Mouse (Mus musculus): ENCODE measurements around the gene Zfp28. TPM values are rescaled to one million over a fixed set of nuclear protein-coding genes. Genes with fewer than 3 reads are reported as not detected.

The Zfp28 gene
- polyA plus RNA-seq, 1 experiment, result 1.4 TPM

- H3K27me3 ChIP-seq (ENCODE audit: control insufficient read depth, insufficient read depth, low read length), result no peaks in the 10 kb centered on the region
- no peak overlapping the region for H3K27ac ChIP-seq (ENCODE audit: control insufficient read depth, insufficient read depth, low read length)
- WGBS, result 95% methylated on average over 3 of the region's 3 CpGs
- no peak overlapping the region for H3K4me3 ChIP-seq (ENCODE audit: control insufficient read depth, insufficient read depth, low read length)
- no peak for DNase-seq
- no peaks in the 10 kb centered on the region for H3K4me1 ChIP-seq (replicated peaks; ENCODE audit: control insufficient read depth, insufficient read depth, low read length)
- TF ChIP-seq POLR2A (IDR thresholded peaks at IDR 0.05; ENCODE audit: control insufficient read depth, extremely low read depth, insufficient read depth, low read length, poor library complexity) (no peak), CTCF (IDR thresholded peaks at IDR 0.05; ENCODE audit: borderline replicate concordance, control insufficient read depth, extremely low read depth, insufficient read depth, low read length, poor library complexity) (no peak)
- no peaks in the 10 kb centered on the region for H3K36me3 ChIP-seq (ENCODE audit: control insufficient read depth, insufficient read depth, low read length)
Observed at GRCm38 (mm10) chr7:6369460-6369859, 13.6 kb upstream of the Zfp28 start.

DNA sequence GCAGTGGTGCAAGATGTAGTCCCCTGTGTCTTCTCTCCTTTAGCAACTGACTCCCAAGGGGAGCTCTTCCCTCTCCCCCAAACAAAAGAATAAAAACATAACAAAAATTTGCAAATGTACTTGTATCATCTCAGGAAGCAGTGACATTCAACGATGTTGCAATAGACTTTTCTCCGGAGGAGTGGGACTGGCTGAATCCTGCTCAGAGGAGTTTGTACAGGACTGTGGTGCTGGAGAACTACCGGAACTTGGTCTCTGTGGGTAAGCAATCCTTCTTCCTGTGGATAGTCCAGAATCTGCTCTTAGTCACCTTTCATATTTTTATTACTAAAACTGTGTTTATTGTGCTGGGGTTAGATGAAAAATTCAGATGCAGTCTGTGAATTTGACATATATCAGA is 10.1 kb upstream of the Zfp28 start:
- no peak for TF ChIP-seq CTCF (IDR thresholded peaks at IDR 0.05; ENCODE audit: borderline replicate concordance, control insufficient read depth, extremely low read depth, insufficient read depth, low read length, poor library complexity)
- no peak for TF ChIP-seq POLR2A (IDR thresholded peaks at IDR 0.05; ENCODE audit: control insufficient read depth, extremely low read depth, insufficient read depth, low read length, poor library complexity)
- 94% methylated on average over 3 of the region's 3 CpGs for WGBS
- no peak overlapping the region for H3K27ac ChIP-seq (ENCODE audit: control insufficient read depth, insufficient read depth, low read length)

GRCm38 (mm10) chr7:6378441-6378840 is 4.7 kb upstream of the Zfp28 start:
- WGBS, result 93% methylated on average over 8 of the region's 8 CpGs
- TF ChIP-seq CTCF (IDR thresholded peaks at IDR 0.05; ENCODE audit: borderline replicate concordance, control insufficient read depth, extremely low read depth, insufficient read depth, low read length, poor library complexity) (no peak), POLR2A (IDR thresholded peaks at IDR 0.05; ENCODE audit: control insufficient read depth, extremely low read depth, insufficient read depth, low read length, poor library complexity) (no peak)
- no peaks in the 10 kb centered on the region for H3K36me3 ChIP-seq (ENCODE audit: control insufficient read depth, insufficient read depth, low read length)
- H3K27me3 ChIP-seq (ENCODE audit: control insufficient read depth, insufficient read depth, low read length), result no peaks in the 10 kb centered on the region
- DNase-seq, result no peak
- peaks cover 8% of the 10 kb centered on the region for H3K4me1 ChIP-seq (replicated peaks; ENCODE audit: control insufficient read depth, insufficient read depth, low read length)
- no peak overlapping the region for H3K27ac ChIP-seq (ENCODE audit: control insufficient read depth, insufficient read depth, low read length)
- H3K4me3 ChIP-seq (ENCODE audit: control insufficient read depth, insufficient read depth, low read length), result no peak overlapping the region

More for the DNA sequence above, 10.1 kb upstream of the Zfp28 start:
- Histone ChIP-seq H3K27me3 (ENCODE audit: control insufficient read depth, insufficient read depth, low read length) (no peaks in the 10 kb centered on the region), H3K4me3 (ENCODE audit: control insufficient read depth, insufficient read depth, low read length) (no peak overlapping the region), H3K4me1 (replicated peaks; ENCODE audit: control insufficient read depth, insufficient read depth, low read length) (no peaks in the 10 kb centered on the region), H3K36me3 (ENCODE audit: control insufficient read depth, insufficient read depth, low read length) (no peaks in the 10 kb centered on the region)
- no peak for DNase-seq

- TF ChIP-seq CTCF (IDR thresholded peaks at IDR 0.05; ENCODE audit: borderline replicate concordance, control insufficient read depth, extremely low read depth, insufficient read depth, low read length, poor library complexity), result no peak
- TF ChIP-seq POLR2A (IDR thresholded peaks at IDR 0.05; ENCODE audit: control insufficient read depth, extremely low read depth, insufficient read depth, low read length, poor library complexity), result no peak
- Histone ChIP-seq H3K4me3 (ENCODE audit: control insufficient read depth, insufficient read depth, low read length) (no peak overlapping the region), H3K4me1 (replicated peaks; ENCODE audit: control insufficient read depth, insufficient read depth, low read length) (peaks cover 10% of the 10 kb centered on the region), H3K27me3 (ENCODE audit: control insufficient read depth, insufficient read depth, low read length) (no peaks in the 10 kb centered on the region), H3K27ac (ENCODE audit: control insufficient read depth, insufficient read depth, low read length) (no peak overlapping the region), H3K36me3 (ENCODE audit: control insufficient read depth, insufficient read depth, low read length) (no peaks in the 10 kb centered on the region)
- 90% methylated on average over 2 of the region's 2 CpGs for WGBS
- no peak for DNase-seq
Observed at GRCm38 (mm10) chr7:6381431-6381830, 1.7 kb upstream of the Zfp28 start.

GRCm38 (mm10) chr7:6384011-6384410 is 916 bp downstream of the Zfp28 start:
- H3K4me3 ChIP-seq (ENCODE audit: control insufficient read depth, insufficient read depth, low read length), result no peak overlapping the region
- H3K27me3 ChIP-seq (ENCODE audit: control insufficient read depth, insufficient read depth, low read length), result no peaks in the 10 kb centered on the region
- no peak overlapping the region for H3K27ac ChIP-seq (ENCODE audit: control insufficient read depth, insufficient read depth, low read length)
- no peak for DNase-seq
- WGBS, result 14% methylated on average over 8 of the region's 8 CpGs
- H3K36me3 ChIP-seq (ENCODE audit: control insufficient read depth, insufficient read depth, low read length), result no peaks in the 10 kb centered on the region
- TF ChIP-seq POLR2A (IDR thresholded peaks at IDR 0.05; ENCODE audit: control insufficient read depth, extremely low read depth, insufficient read depth, low read length, poor library complexity), result no peak
- TF ChIP-seq CTCF (IDR thresholded peaks at IDR 0.05; ENCODE audit: borderline replicate concordance, control insufficient read depth, extremely low read depth, insufficient read depth, low read length, poor library complexity), result no peak
- peaks cover 10% of the 10 kb centered on the region for H3K4me1 ChIP-seq (replicated peaks; ENCODE audit: control insufficient read depth, insufficient read depth, low read length)

DNA sequence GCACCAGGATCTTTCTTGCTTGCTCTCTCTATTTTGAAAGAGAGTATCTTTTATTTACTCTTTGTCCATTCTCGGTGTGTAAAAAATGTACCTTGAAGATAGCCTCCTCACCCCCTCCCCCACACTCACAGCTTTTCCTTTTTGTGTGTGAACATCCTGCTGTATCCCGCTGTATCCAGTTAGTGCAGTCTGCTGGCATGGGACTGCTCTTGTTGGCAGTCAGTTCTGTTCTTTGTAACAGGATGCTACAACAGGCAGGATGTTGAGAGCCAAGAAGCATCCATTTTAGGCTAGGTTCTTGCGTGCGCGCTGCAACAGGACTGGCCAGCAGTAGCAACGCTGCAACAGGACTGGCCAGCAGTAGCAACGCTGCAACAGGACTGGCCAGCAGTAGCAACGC is 3.9 kb downstream of the Zfp28 start:
- H3K4me1 ChIP-seq (replicated peaks; ENCODE audit: control insufficient read depth, insufficient read depth, low read length), result peaks cover 10% of the 10 kb centered on the region
- no peak for TF ChIP-seq POLR2A (IDR thresholded peaks at IDR 0.05; ENCODE audit: control insufficient read depth, extremely low read depth, insufficient read depth, low read length, poor library complexity)
- no peak for TF ChIP-seq CTCF (IDR thresholded peaks at IDR 0.05; ENCODE audit: borderline replicate concordance, control insufficient read depth, extremely low read depth, insufficient read depth, low read length, poor library complexity)
- DNase-seq, result no peak
- 96% methylated on average over 8 of the region's 8 CpGs for WGBS
- no peaks in the 10 kb centered on the region for H3K36me3 ChIP-seq (ENCODE audit: control insufficient read depth, insufficient read depth, low read length)
- no peak overlapping the region for H3K4me3 ChIP-seq (ENCODE audit: control insufficient read depth, insufficient read depth, low read length)
- no peak overlapping the region for H3K27ac ChIP-seq (ENCODE audit: control insufficient read depth, insufficient read depth, low read length)
- no peaks in the 10 kb centered on the region for H3K27me3 ChIP-seq (ENCODE audit: control insufficient read depth, insufficient read depth, low read length)

DNA sequence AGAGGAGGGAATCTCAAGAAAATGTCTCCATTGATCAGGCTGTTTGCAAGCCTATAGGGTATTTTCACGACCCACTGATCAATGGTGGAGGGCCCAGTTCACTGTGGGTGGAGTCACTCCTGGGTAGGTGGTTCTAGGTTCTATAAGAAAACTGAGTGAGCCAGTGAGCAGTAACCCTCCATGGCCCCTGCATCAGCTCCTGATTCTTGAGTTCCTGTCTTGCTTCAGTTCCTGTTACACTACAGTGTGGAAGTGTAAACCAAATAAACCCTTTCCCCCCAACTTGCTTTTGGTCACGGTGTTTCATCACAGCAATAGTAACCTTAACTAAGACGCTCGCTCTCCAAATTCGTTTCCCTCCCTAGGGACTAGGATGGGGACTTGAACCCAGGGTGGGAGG is 5.9 kb downstream of the Zfp28 start:
- H3K4me1 ChIP-seq (replicated peaks; ENCODE audit: control insufficient read depth, insufficient read depth, low read length), result no peaks in the 10 kb centered on the region
- no peak overlapping the region for H3K27ac ChIP-seq (ENCODE audit: control insufficient read depth, insufficient read depth, low read length)
- WGBS, result 93% methylated on average over 5 of the region's 5 CpGs
- H3K36me3 ChIP-seq (ENCODE audit: control insufficient read depth, insufficient read depth, low read length), result no peaks in the 10 kb centered on the region
- H3K27me3 ChIP-seq (ENCODE audit: control insufficient read depth, insufficient read depth, low read length), result no peaks in the 10 kb centered on the region
- H3K4me3 ChIP-seq (ENCODE audit: control insufficient read depth, insufficient read depth, low read length), result no peak overlapping the region
- TF ChIP-seq POLR2A (IDR thresholded peaks at IDR 0.05; ENCODE audit: control insufficient read depth, extremely low read depth, insufficient read depth, low read length, poor library complexity) (no peak), CTCF (IDR thresholded peaks at IDR 0.05; ENCODE audit: borderline replicate concordance, control insufficient read depth, extremely low read depth, insufficient read depth, low read length, poor library complexity) (no peak)
- no peak for DNase-seq

Data from thymus, adult 2 months (tissue).